Mouse (Mus musculus) thymus, adult 2 months (tissue): ENCODE data around the gene Prr14.

Source experiments
- CTCF ChIP-seq: fragments of 200-500 bp; IDR thresholded peaks from 2 replicates; pipeline ENCODE4 v1.5.1; 2012; ENCODE audit warnings: mild to moderate bottlenecking, control low read depth, low read length, moderate library complexity, borderline replicate concordance; ENCODE audit not compliant: control insufficient read depth, poor library complexity, insufficient read depth; ENCODE audit errors: extremely low read depth
- POLR2A ChIP-seq: fragments of 200-500 bp; IDR thresholded peaks from 2 replicates; pipeline ENCODE4 v1.6.1; 2012; ENCODE audit warnings: mild to moderate bottlenecking, low read length, control low read depth, moderate library complexity; ENCODE audit not compliant: control insufficient read depth, poor library complexity, insufficient read depth; ENCODE audit errors: extremely low read depth

DNA sequence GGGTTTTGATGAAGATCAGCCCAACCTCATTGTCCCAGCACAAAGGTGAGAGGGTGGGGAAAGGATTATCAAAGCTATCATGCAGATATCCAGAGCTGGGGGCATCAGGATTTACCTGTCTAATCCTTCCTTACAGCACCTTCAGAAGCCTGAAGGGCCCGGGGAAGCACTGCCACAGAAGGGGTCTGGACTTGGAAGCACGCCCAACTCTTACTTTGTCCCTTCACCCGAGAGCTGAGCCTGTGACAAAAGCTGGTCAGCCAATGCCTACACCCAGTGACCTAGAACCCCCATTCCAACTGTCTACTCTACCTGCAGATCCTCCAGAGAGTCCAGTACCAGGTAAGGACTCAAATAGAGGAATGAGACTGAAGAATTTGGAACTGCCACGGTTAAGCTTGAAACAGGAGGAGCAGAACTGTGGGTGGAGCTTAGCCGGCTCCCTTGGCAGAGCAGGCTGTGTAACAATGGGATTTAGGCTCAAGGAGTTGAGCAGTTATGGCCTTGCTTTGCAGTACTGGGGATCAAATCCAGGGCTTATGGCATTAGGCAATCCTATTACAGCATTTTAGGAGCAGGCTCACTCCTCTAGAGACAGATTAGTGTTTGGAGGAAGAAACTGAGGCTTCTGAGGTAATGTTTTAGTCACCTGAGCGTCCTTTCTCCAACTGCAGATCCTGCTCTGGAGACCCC, 15.1 kb downstream of the Prr14 start:
- TF ChIP-seq POLR2A (no peak), CTCF (no peak)
